10 mouse cellular contexts compared by ENCODE assay signal in the genomic region with DNA sequence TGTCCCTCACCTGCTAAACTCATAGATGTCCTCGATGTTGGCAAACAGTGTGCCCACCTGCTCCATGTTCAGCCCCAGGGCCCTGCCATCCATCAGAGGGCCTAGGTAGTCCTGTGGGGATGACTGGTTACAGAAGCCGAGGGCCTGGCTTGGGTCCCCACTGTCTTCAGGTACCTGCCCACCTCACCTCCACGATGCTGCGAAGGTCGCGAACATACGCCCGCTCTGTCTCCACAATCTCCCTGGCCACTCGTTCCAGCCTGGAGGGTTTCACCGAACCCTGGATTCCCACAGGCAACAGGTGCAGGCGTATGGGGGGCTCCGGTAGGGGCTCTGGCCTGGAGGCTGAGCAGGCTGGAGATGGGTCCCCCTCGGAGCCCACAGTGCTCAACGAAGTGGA. TPM values are rescaled to one million over a fixed set of nuclear protein-coding genes. Genes with fewer than 3 reads are reported as not detected.
DNase-seq lines count a peak whose midpoint lies in the region; ATAC-seq and TF ChIP-seq lines count a peak whose summit lies in the region.
"Had no signal": no experiment of that assay in that cellular context is flagged by ENCODE, and none has a peak within 500 bp of the region (broad histone marks: within the 10 kb centered on the region; RNA-seq: fewer than 3 reads in every experiment).

No protein-coding gene starts in this region.

- 90% methylated on average over 14 of the region's 14 CpGs for WGBS in embryonic facial prominence, embryonic 13.5 days
- WGBS in heart, postnatal 0 days: 89% methylated on average over 14 of the region's 14 CpGs
- WGBS in midbrain, embryonic 11.5 days: 93% methylated on average over 14 of the region's 14 CpGs

- ATAC-seq in embryonic facial prominence, embryonic 13.5 days (ENCODE audit: insufficient number of reproducible peaks, insufficient read depth, low FRiP score, low TSS enrichment, low read depth): no peak
- no peak for ATAC-seq in heart, postnatal 0 days (ENCODE audit: insufficient read depth, low read depth)
- no peak for ATAC-seq in midbrain, embryonic 11.5 days (ENCODE audit: low FRiP score)
- no peak for ATAC-seq in CD4-positive, CD25-positive, alpha-beta regulatory T cell, adult 4 months

- no peak for TF ChIP-seq CTCF in heart, postnatal 0 days (IDR thresholded peaks at IDR 0.05; ENCODE audit: low read depth)

- peak overlapping the region; percentile 96 for H3K4me2 ChIP-seq in embryonic facial prominence, embryonic 13.5 days
- peak overlapping the region; percentile 85 for H3K4me2 ChIP-seq in heart, postnatal 0 days (ENCODE audit: low read depth, low read length)
- H3K4me2 ChIP-seq in midbrain, embryonic 11.5 days: peak overlapping the region; percentile 89

- peak overlapping the region; percentile 78 for H3K4me3 ChIP-seq in embryonic facial prominence, embryonic 13.5 days
- peak overlapping the region; percentile 3; the same call in 1 of the 2 replicates for H3K4me3 ChIP-seq in heart, postnatal 0 days (ENCODE audit: low read depth, low read length)
- H3K4me3 ChIP-seq in midbrain, embryonic 11.5 days (ENCODE audit: low read depth, low read length): peak overlapping the region; percentile 85

- no peaks in the 10 kb centered on the region for H3K27me3 ChIP-seq in embryonic facial prominence, embryonic 13.5 days
- no peaks in the 10 kb centered on the region for H3K27me3 ChIP-seq in heart, postnatal 0 days (ENCODE audit: control insufficient read depth, insufficient read depth, low read length)
- no peaks in the 10 kb centered on the region for H3K27me3 ChIP-seq in midbrain, embryonic 11.5 days (ENCODE audit: control insufficient read depth, insufficient read depth, low read length)

- TF ChIP-seq EP300 in heart, postnatal 0 days (IDR thresholded peaks at IDR 0.05; ENCODE audit: low read depth): no peak

- H3K27ac ChIP-seq in embryonic facial prominence, embryonic 13.5 days: no peak overlapping the region
- H3K27ac ChIP-seq in heart, postnatal 0 days (ENCODE audit: low read depth): no peak overlapping the region
- H3K27ac ChIP-seq in midbrain, embryonic 11.5 days (ENCODE audit: low read depth, low read length): no peak overlapping the region

- H3K9ac ChIP-seq in embryonic facial prominence, embryonic 13.5 days: peak overlapping the region; percentile 90
- 0 out of 2 replicates have a peak overlapping the region, but pooled peaks have one; percentile 3 for H3K9ac ChIP-seq in heart, postnatal 0 days (replicated peaks; ENCODE audit: low read depth, low read length)
- peak overlapping the region; percentile 91 for H3K9ac ChIP-seq in midbrain, embryonic 11.5 days (ENCODE audit: low read length)

- peaks cover 30% of the 10 kb centered on the region for H3K4me1 ChIP-seq in embryonic facial prominence, embryonic 13.5 days
- peaks cover 12% of the 10 kb centered on the region for H3K4me1 ChIP-seq in heart, postnatal 0 days (ENCODE audit: control insufficient read depth, insufficient read depth)
- peaks cover 16% of the 10 kb centered on the region for H3K4me1 ChIP-seq in midbrain, embryonic 11.5 days (ENCODE audit: control insufficient read depth, insufficient read depth, low read length)

- peaks cover 54% of the 10 kb centered on the region for H3K36me3 ChIP-seq in embryonic facial prominence, embryonic 13.5 days
- peaks cover 49% of the 10 kb centered on the region for H3K36me3 ChIP-seq in heart, postnatal 0 days (replicated peaks; ENCODE audit: control insufficient read depth, insufficient read depth, low read length)
- peaks cover 25% of the 10 kb centered on the region for H3K36me3 ChIP-seq in midbrain, embryonic 11.5 days (ENCODE audit: control insufficient read depth, insufficient read depth, low read length)

- no peaks in the 10 kb centered on the region for H3K9me3 ChIP-seq in embryonic facial prominence, embryonic 13.5 days
- no peaks in the 10 kb centered on the region for H3K9me3 ChIP-seq in heart, postnatal 0 days (replicated peaks; ENCODE audit: control insufficient read depth, low read length)
- no peaks in the 10 kb centered on the region for H3K9me3 ChIP-seq in midbrain, embryonic 11.5 days (ENCODE audit: control insufficient read depth, low read length)

- peak; percentile 14 for DNase-seq in kidney, adult 9 months
- DNase-seq in kidney, adult 18-20 months: no peak
- DNase-seq in heart, postnatal 0 days (ENCODE audit: low spot score): no peak
- no peak for DNase-seq in midbrain, embryonic 11.5 days (ENCODE audit: low spot score, missing footprints)
- DNase-seq in cerebellum, adult 11-12 months: no peak
- no peak for DNase-seq in urinary bladder, postnatal 10 days (ENCODE audit: low spot score)
- DNase-seq: cerebellum, postnatal 14 days; gastrocnemius, postnatal 36 days had no signal

RNA-seq across cellular contexts. Expression of gene Plekhg2, which starts 2.3 kb away (rescaled TPM):
- 102 and 109 TPM in 2 replicates for polyA plus RNA-seq in embryonic facial prominence, embryonic 13.5 days (2015; fragmentation: Nextera tagmentation; extraction: Ambion mirVana)
- 23.5 and 41.7 TPM in 2 replicates for total RNA-seq in heart, postnatal 0 days (2014; rRNA removed; ENCODE audit: low replicate concordance)
- polyA plus RNA-seq in heart, postnatal 0 days (2015; fragmentation: Nextera tagmentation; extraction: Ambion mirVana): 11.8 and 13.7 TPM in 2 replicates
- polyA plus RNA-seq in midbrain, embryonic 11.5 days (2014; fragmentation: Nextera tagmentation; extraction: Ambion mirVana): 36.1 and 39.4 TPM in 2 replicates
- 100 to 1,000 TPM in 1 of 2 experiments, 10 to 100 TPM in 1; 65.5 to 110 TPM for polyA plus RNA-seq in CD4-positive, CD25-positive, alpha-beta regulatory T cell, adult 4 months (2017; shearing (Covaris generic))

RNA-seq across cellular contexts. Expression of gene Zfp36, which starts 10.0 kb away (rescaled TPM):
- polyA plus RNA-seq in embryonic facial prominence, embryonic 13.5 days (2015; fragmentation: Nextera tagmentation; extraction: Ambion mirVana): 9.7 and 11.0 TPM in 2 replicates
- 10.8 and 19.2 TPM in 2 replicates for total RNA-seq in heart, postnatal 0 days (2014; rRNA removed; ENCODE audit: low replicate concordance)
- 12.5 and 13.6 TPM in 2 replicates for polyA plus RNA-seq in heart, postnatal 0 days (2015; fragmentation: Nextera tagmentation; extraction: Ambion mirVana)
- 3.3 and 3.5 TPM in 2 replicates for polyA plus RNA-seq in midbrain, embryonic 11.5 days (2014; fragmentation: Nextera tagmentation; extraction: Ambion mirVana)
- polyA plus RNA-seq in CD4-positive, CD25-positive, alpha-beta regulatory T cell, adult 4 months (2017; shearing (Covaris generic)): 100 to 1,000 TPM; 156 to 341 TPM

RNA-seq across cellular contexts. Expression of gene Rps16, which starts 19.6 kb away (rescaled TPM):
- polyA plus RNA-seq in embryonic facial prominence, embryonic 13.5 days (2015; fragmentation: Nextera tagmentation; extraction: Ambion mirVana): 1,032 and 1,091 TPM in 2 replicates
- 145 and 161 TPM in 2 replicates for total RNA-seq in heart, postnatal 0 days (2014; rRNA removed; ENCODE audit: low replicate concordance)
- polyA plus RNA-seq in heart, postnatal 0 days (2015; fragmentation: Nextera tagmentation; extraction: Ambion mirVana): 481 and 513 TPM in 2 replicates
- polyA plus RNA-seq in midbrain, embryonic 11.5 days (2014; fragmentation: Nextera tagmentation; extraction: Ambion mirVana): 740 and 824 TPM in 2 replicates
- 1,000 to 10,000 TPM; 1,259 to 1,457 TPM for polyA plus RNA-seq in CD4-positive, CD25-positive, alpha-beta regulatory T cell, adult 4 months (2017; shearing (Covaris generic))

RNA-seq across cellular contexts. Expression of gene Med29, which starts 22.5 kb away (rescaled TPM):
- 40.5 and 53.5 TPM in 2 replicates for polyA plus RNA-seq in embryonic facial prominence, embryonic 13.5 days (2015; fragmentation: Nextera tagmentation; extraction: Ambion mirVana)
- total RNA-seq in heart, postnatal 0 days (2014; rRNA removed; ENCODE audit: low replicate concordance): 42.1 and 51.4 TPM in 2 replicates
- 44.1 and 45.8 TPM in 2 replicates for polyA plus RNA-seq in heart, postnatal 0 days (2015; fragmentation: Nextera tagmentation; extraction: Ambion mirVana)
- polyA plus RNA-seq in midbrain, embryonic 11.5 days (2014; fragmentation: Nextera tagmentation; extraction: Ambion mirVana): 44.4 and 50.5 TPM in 2 replicates
- 10 to 100 TPM; 25.8 to 27.5 TPM for polyA plus RNA-seq in CD4-positive, CD25-positive, alpha-beta regulatory T cell, adult 4 months (2017; shearing (Covaris generic))

RNA-seq across cellular contexts. Expression of gene Paf1, which starts 22.7 kb away (rescaled TPM):
- polyA plus RNA-seq in embryonic facial prominence, embryonic 13.5 days (2015; fragmentation: Nextera tagmentation; extraction: Ambion mirVana): 80.5 and 89.6 TPM in 2 replicates
- 29.8 and 66.1 TPM in 2 replicates for total RNA-seq in heart, postnatal 0 days (2014; rRNA removed; ENCODE audit: low replicate concordance)
- polyA plus RNA-seq in heart, postnatal 0 days (2015; fragmentation: Nextera tagmentation; extraction: Ambion mirVana): 54.2 and 56.5 TPM in 2 replicates
- 72.8 and 83.8 TPM in 2 replicates for polyA plus RNA-seq in midbrain, embryonic 11.5 days (2014; fragmentation: Nextera tagmentation; extraction: Ambion mirVana)
- polyA plus RNA-seq in CD4-positive, CD25-positive, alpha-beta regulatory T cell, adult 4 months (2017; shearing (Covaris generic)): 10 to 100 TPM; 55.6 to 71.0 TPM

Comparison
In these comparisons a context has a peak if more than half of its experiments do, and no peak if none do; other contexts are left out.
1. H3K4me3 ChIP-seq: peak in every context shown above with its lines; median percentile 85 in midbrain, embryonic 11.5 days; 78 in embryonic facial prominence, embryonic 13.5 days; 3 in heart, postnatal 0 days.
2. H3K9ac ChIP-seq: peak in every context shown above with its lines; median percentile 91 in midbrain, embryonic 11.5 days; 90 in embryonic facial prominence, embryonic 13.5 days; 3 in heart, postnatal 0 days.
3. RNA of gene Zfp36, which starts 10.0 kb away (polyA plus RNA-seq): 156 to 341 TPM in CD4-positive, CD25-positive, alpha-beta regulatory T cell, adult 4 months; 12.5 to 13.6 TPM in heart, postnatal 0 days, 9.7 to 11.0 TPM in embryonic facial prominence, embryonic 13.5 days and 3.3 to 3.5 TPM in midbrain, embryonic 11.5 days; every median in the first group is over 10 times any median in the second.
4. Peak in every context shown above with its lines, with median percentiles within 50 percentile points of each other: H3K4me2 ChIP-seq.